Mouse (Mus musculus) hindbrain, postnatal 0 days (tissue): Measurements from ENCODE around the gene Hivep3. TPM values are rescaled to one million over a fixed set of nuclear protein-coding genes. Genes with fewer than 3 reads are reported as not detected.

Experiments
- ATAC-seq: fragments of 200-750 bp; cut with Nextera tagmentation; 2 replicates; pipeline ENCODE4 v1.8.0; 2017; ENCODE audit warnings: mild to moderate bottlenecking, moderate TSS enrichment, moderate library complexity
- DNase-seq: peaks from one replicate; pipeline ENCODE4 v3.0.0-alpha.2; 2015; ENCODE audit warnings: low spot score
- H3K27ac ChIP-seq: fragments of 300-500 bp; sonication (generic); 2 replicates; pipeline ENCODE4 v1.5.1; 2014; ENCODE audit warnings: mild to moderate bottlenecking
- H3K27me3 ChIP-seq: fragments of 300-500 bp; sonication (generic); 2 replicates; pipeline ENCODE4 v1.6.1; 2014; ENCODE audit warnings: low read length, mixed read lengths; ENCODE audit not compliant: insufficient read depth
- H3K36me3 ChIP-seq: fragments of 300-500 bp; sonication (generic); 2 replicates; pipeline ENCODE4 v1.6.1; 2014; ENCODE audit warnings: low read length, mixed read lengths; ENCODE audit not compliant: insufficient read depth
- H3K4me1 ChIP-seq: fragments of 300-500 bp; sonication (generic); 2 replicates; pipeline ENCODE4 v1.6.1; 2014; ENCODE audit warnings: antibody characterized with exemption, low read length, mixed read lengths; ENCODE audit not compliant: insufficient read depth
- H3K4me2 ChIP-seq: fragments of 300-500 bp; sonication (generic); 2 replicates; pipeline ENCODE4 v1.6.1; 2014; ENCODE audit warnings: low read depth, mild to moderate bottlenecking, low read length, moderate library complexity, mixed read lengths
- H3K4me3 ChIP-seq: fragments of 300-500 bp; sonication (generic); 2 replicates; pipeline ENCODE4 v1.5.1; 2014; ENCODE audit warnings: low read length
- H3K9ac ChIP-seq: fragments of 300-500 bp; sonication (generic); replicated peaks from 2 replicates; pipeline ENCODE4 v1.6.1; 2014; ENCODE audit warnings: mild to moderate bottlenecking, low read length, moderate library complexity, mixed read lengths
- H3K9me3 ChIP-seq: fragments of 300-500 bp; sonication (generic); 2 replicates; pipeline ENCODE4 v1.6.1; 2016; ENCODE audit warnings: low read length, mixed read lengths
- CTCF ChIP-seq: IDR thresholded peaks from 2 replicates; pipeline ENCODE4 v1.5.1; 2016; ENCODE audit warnings: antibody characterized with exemption, control low read depth, low read depth
- WGBS: fragments of 180-500 bp; shearing (Covaris S2); extraction: QIAGEN DNeasy Blood & Tissue Kit; methylation state at CpG from one replicate; pipeline ENCODE4 v1.1.7; 2014; 5-methylcytosine and 5-hydroxymethylcytosine counted together
- polyA plus RNA-seq: library from polyadenylated mRNA; unstranded; fragments of >200 nt; fragmentation: Nextera tagmentation; extraction: Ambion mirVana; gene quantifications from 2 replicates; pipeline ENCODE4 v1.2.1, GENCODE M21; 2015
- total RNA-seq: library from RNA; depleted of rRNA; stranded (reverse); fragments of >200 nt; gene quantifications from 2 replicates; pipeline ENCODE4 v1.2.3, GENCODE M21; 2014

Gene Hivep3
- total and polyA plus RNA-seq, 2 experiments from 2014 or later = 11.0 to 15.1 TPM

GRCm38 (mm10) chr4:119710208-119710607, 23.4 kb upstream of the Hivep3 start:
- Histone ChIP-seq H3K27me3 (no peaks in the 10 kb centered on the region), H3K9ac (no peak overlapping the region), H3K36me3 (no peaks in the 10 kb centered on the region), H3K9me3 (no peaks in the 10 kb centered on the region), H3K4me1 (no peaks in the 10 kb centered on the region), H3K4me2 (no peak overlapping the region), H3K27ac (no peak overlapping the region), H3K4me3 (no peak overlapping the region)
- 58% methylated on average over 4 of the region's 4 CpGs for WGBS
- DNase-seq = no peak
- no peak for ATAC-seq
- TF ChIP-seq CTCF = no peak

GRCm38 (mm10) chr4:119717443-119717842, 16.1 kb upstream of the Hivep3 start:
- TF ChIP-seq CTCF = no peak
- Histone ChIP-seq H3K9me3 (no peaks in the 10 kb centered on the region), H3K27me3 (no peaks in the 10 kb centered on the region), H3K36me3 (no peaks in the 10 kb centered on the region), H3K4me3 (no peak overlapping the region), H3K4me1 (no peaks in the 10 kb centered on the region), H3K27ac (no peak overlapping the region), H3K4me2 (no peak overlapping the region), H3K9ac (no peak overlapping the region)
- DNase-seq = peak; percentile 76
- ATAC-seq = peak; percentile 84; the same call in 1 of the 2 replicates
- 48% methylated on average over 11 of the region's 11 CpGs for WGBS

- H3K27ac ChIP-seq = no peak overlapping the region
- ATAC-seq = no peak
- H3K9me3 ChIP-seq = no peaks in the 10 kb centered on the region
- no peak for DNase-seq
- H3K4me1 ChIP-seq = no peaks in the 10 kb centered on the region
- no peak overlapping the region for H3K4me2 ChIP-seq
- no peak overlapping the region for H3K4me3 ChIP-seq
- no peaks in the 10 kb centered on the region for H3K36me3 ChIP-seq
- no peaks in the 10 kb centered on the region for H3K27me3 ChIP-seq
- TF ChIP-seq CTCF = no peak
- no peak overlapping the region for H3K9ac ChIP-seq
- 75% methylated on average over 3 of the region's 3 CpGs for WGBS
Measured at GRCm38 (mm10) chr4:119721531-119721930, 12.1 kb upstream of the Hivep3 start.

- H3K27ac ChIP-seq = no peak overlapping the region
- ATAC-seq (no peak), DNase-seq (no peak)
- H3K4me1 ChIP-seq = no peaks in the 10 kb centered on the region
- H3K4me2 ChIP-seq = no peak overlapping the region
- H3K27me3 ChIP-seq = no peaks in the 10 kb centered on the region
- H3K9me3 ChIP-seq = no peaks in the 10 kb centered on the region
- H3K4me3 ChIP-seq = no peak overlapping the region
- WGBS = 66% methylated on average over 5 of the region's 5 CpGs
- no peak for TF ChIP-seq CTCF
- no peak overlapping the region for H3K9ac ChIP-seq
- no peaks in the 10 kb centered on the region for H3K36me3 ChIP-seq
Measured at GRCm38 (mm10) chr4:119726074-119726473, 7.5 kb upstream of the Hivep3 start.

- 79% methylated on average over 2 of the region's 2 CpGs for WGBS
- no peak overlapping the region for H3K4me3 ChIP-seq
- no peaks in the 10 kb centered on the region for H3K27me3 ChIP-seq
- H3K27ac ChIP-seq = no peak overlapping the region
- DNase-seq (no peak), ATAC-seq (no peak)
- H3K9me3 ChIP-seq = no peaks in the 10 kb centered on the region
- no peak for TF ChIP-seq CTCF
- H3K4me1 ChIP-seq = no peaks in the 10 kb centered on the region
- no peaks in the 10 kb centered on the region for H3K36me3 ChIP-seq
- no peak overlapping the region for H3K4me2 ChIP-seq
- no peak overlapping the region for H3K9ac ChIP-seq
Measured at GRCm38 (mm10) chr4:119727871-119728270, 5.7 kb upstream of the Hivep3 start.

GRCm38 (mm10) chr4:119733942-119734341, 358 bp downstream of the Hivep3 start:
- under 1% methylated on average over 43 of the region's 44 CpGs for WGBS
- H3K4me3 ChIP-seq = peak overlapping the region; percentile 91
- peak overlapping the region; percentile 56 for H3K27ac ChIP-seq
- H3K27me3 ChIP-seq = peaks cover 3% of the 10 kb centered on the region; the same call in 1 of the 2 replicates
- H3K9ac ChIP-seq = peak overlapping the region; percentile 72
- H3K4me2 ChIP-seq = peak overlapping the region; percentile 93
- DNase-seq (no peak), ATAC-seq (no peak)
- no peaks in the 10 kb centered on the region for H3K9me3 ChIP-seq
- H3K4me1 ChIP-seq = no peaks in the 10 kb centered on the region
- TF ChIP-seq CTCF = no peak
- H3K36me3 ChIP-seq = no peaks in the 10 kb centered on the region

GRCm38 (mm10) chr4:119734352-119734751, 768 bp downstream of the Hivep3 start:
- H3K36me3 ChIP-seq = no peaks in the 10 kb centered on the region
- H3K4me2 ChIP-seq = peak overlapping the region; percentile 93
- ATAC-seq (no peak), DNase-seq (no peak)
- peaks cover 3% of the 10 kb centered on the region; the same call in 1 of the 2 replicates for H3K27me3 ChIP-seq
- H3K27ac ChIP-seq = no peak overlapping the region
- 21% methylated on average over 4 of the region's 4 CpGs for WGBS
- peak overlapping the region; percentile 91 for H3K4me3 ChIP-seq
- H3K4me1 ChIP-seq = no peaks in the 10 kb centered on the region
- no peak for TF ChIP-seq CTCF
- H3K9ac ChIP-seq = peak overlapping the region; percentile 72
- no peaks in the 10 kb centered on the region for H3K9me3 ChIP-seq
